Mouse (Mus musculus) liver, adult 2 months (tissue): Measurements from ENCODE around the gene Zdhhc12.

Experiments used
- CTCF ChIP-seq: fragments of 200-500 bp; IDR thresholded peaks from 2 replicates; pipeline ENCODE4 v1.5.1; 2011; ENCODE audit warnings: low read depth, low read length, control low read depth
- POLR2A ChIP-seq: fragments of 200-500 bp; IDR thresholded peaks from 2 replicates; pipeline ENCODE4 v1.6.1; 2011; ENCODE audit warnings: low read length, control low read depth; ENCODE audit not compliant: insufficient read depth; ENCODE audit errors: extremely low read depth

DNA sequence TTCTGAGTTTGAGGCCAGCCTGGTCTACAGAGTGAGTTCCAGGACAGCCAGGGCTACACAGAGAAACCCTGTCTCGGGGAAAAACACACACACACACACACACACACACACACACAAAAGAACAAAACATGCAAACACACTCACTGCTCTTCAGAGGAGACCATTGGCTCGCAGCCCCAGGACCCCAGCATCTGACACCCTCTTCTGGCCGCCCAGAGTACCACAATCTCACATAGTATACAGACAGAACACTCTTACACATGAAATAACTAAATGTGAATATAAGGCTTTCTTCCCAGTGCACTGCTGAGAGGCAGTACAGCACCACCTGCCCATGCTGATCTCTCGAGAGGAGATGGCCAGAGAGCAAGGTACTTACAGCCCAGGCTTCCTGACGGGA lies 48.9 kb downstream of the Zdhhc12 start:
- no peak for TF ChIP-seq CTCF
- no peak for TF ChIP-seq POLR2A
